Mouse (Mus musculus) spleen, adult 2 months (tissue): ENCODE measurements around the gene Whamm. TPM values are rescaled to one million over a fixed set of nuclear protein-coding genes. Genes with fewer than 3 reads are reported as not detected.
A peak's percentile ranks its signal among the peaks of the same experiment; 100 is the strongest.

Source experiments
- DNase-seq, 2 experiments: peaks; one replicate each; pipeline versions ENCODE4 v3.0.0 to v3.0.0-alpha.2; 2012 to 2021; ENCODE audit warnings: low spot score in 2 of 2, low read depth in 1 of 2
- H3K27ac ChIP-seq: fragments of 200-500 bp; 2 replicates; pipeline ENCODE4 v1.5.1; 2012; ENCODE audit warnings: low read length, inconsistent platforms; ENCODE audit not compliant: insufficient read depth
- H3K27me3 ChIP-seq: fragments of 200-500 bp; 2 replicates; pipeline ENCODE4 v1.6.1; 2012; ENCODE audit warnings: mild to moderate bottlenecking, moderate library complexity, low read length, inconsistent platforms; ENCODE audit not compliant: control insufficient read depth, insufficient read depth
- H3K36me3 ChIP-seq: fragments of 200-500 bp; 2 replicates; pipeline ENCODE4 v1.6.1; 2012; ENCODE audit warnings: mild to moderate bottlenecking, low read length, inconsistent platforms; ENCODE audit not compliant: control insufficient read depth, insufficient read depth
- H3K4me1 ChIP-seq: fragments of 200-500 bp; 2 replicates; pipeline ENCODE4 v1.6.1; 2011; ENCODE audit warnings: inconsistent platforms; ENCODE audit not compliant: control insufficient read depth, insufficient read depth, insufficient read length
- H3K4me3 ChIP-seq: fragments of 200-500 bp; 2 replicates; pipeline ENCODE4 v1.5.1; 2011; ENCODE audit warnings: mild to moderate bottlenecking, inconsistent platforms; ENCODE audit not compliant: insufficient read depth, insufficient read length; ENCODE audit errors: extremely low read depth
- CTCF ChIP-seq: fragments of 200-500 bp; IDR thresholded peaks from 2 replicates; pipeline ENCODE4 v1.5.1; 2011; ENCODE audit warnings: mild to moderate bottlenecking, inconsistent platforms; ENCODE audit not compliant: insufficient read depth, insufficient read length, insufficient replicate concordance; ENCODE audit errors: extremely low read depth
- POLR2A ChIP-seq: fragments of 200-500 bp; IDR thresholded peaks from 2 replicates; pipeline ENCODE4 v1.6.1; 2011; ENCODE audit warnings: low read depth, low read length, inconsistent platforms
- WGBS: fragments of 180-500 bp; shearing (Covaris S2); methylation state at CpG from one replicate; pipeline ENCODE4 v1.1.7; 2018; 5-methylcytosine and 5-hydroxymethylcytosine counted together
- polyA plus RNA-seq: library from polyadenylated mRNA; depleted of rRNA; stranded (reverse); fragments of >200 nt; gene quantifications from 2 replicates; pipeline ENCODE4 v1.2.3, GENCODE M21; 2012

The Whamm gene
- polyA plus RNA-seq, 1 experiment: 21.4 TPM

DNA sequence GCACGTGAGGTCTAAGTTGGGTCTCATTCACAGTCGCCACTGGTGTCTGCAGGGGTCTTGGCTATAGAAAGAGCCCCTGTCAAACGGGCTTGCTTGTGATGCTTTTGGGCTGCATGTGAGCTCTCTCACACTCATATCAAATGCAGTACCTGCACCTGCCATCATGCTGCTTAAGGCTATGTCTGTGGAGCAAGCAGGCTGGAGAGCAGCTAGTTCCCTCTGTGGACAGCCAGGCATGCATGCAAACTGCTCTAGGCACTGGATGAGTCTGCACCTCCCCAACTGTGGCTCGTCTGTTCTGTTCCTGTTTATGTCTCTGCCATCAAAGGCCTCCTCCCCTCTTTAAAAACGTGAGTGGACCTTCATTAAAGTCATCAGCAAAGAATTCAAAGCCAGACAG, 35.4 kb downstream of the Whamm start:
- H3K27me3 ChIP-seq: no peaks in the 10 kb centered on the region
- H3K27ac ChIP-seq: no peak overlapping the region
- H3K4me1 ChIP-seq: no peaks in the 10 kb centered on the region
- TF ChIP-seq CTCF (no peak), POLR2A (no peak)
- DNase-seq: no peak
- H3K36me3 ChIP-seq: no peaks in the 10 kb centered on the region
- WGBS: 54% methylated on average over 5 of the region's 5 CpGs
- H3K4me3 ChIP-seq: no peak overlapping the region

DNA sequence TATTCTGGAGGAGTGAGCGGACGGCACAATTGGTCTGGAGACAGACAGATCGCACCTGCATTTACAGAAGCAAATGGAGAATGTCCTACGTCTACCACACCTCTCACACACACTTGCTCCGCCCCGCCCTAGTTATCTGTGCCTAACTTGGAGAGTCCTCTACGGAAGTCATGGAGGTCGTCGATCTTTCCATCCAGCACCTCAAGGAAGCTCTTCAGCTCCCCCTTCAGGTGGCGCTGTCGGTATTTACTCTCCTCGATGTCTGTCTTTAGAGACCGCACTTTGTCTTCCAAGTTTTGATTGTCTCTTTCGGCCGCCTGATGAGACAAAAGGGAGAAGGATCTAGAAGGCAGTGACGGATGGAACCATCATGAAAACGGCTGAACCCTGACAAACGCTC, 39.1 kb downstream of the Whamm start:
- H3K27me3 ChIP-seq: no peaks in the 10 kb centered on the region
- no peak for DNase-seq
- H3K4me1 ChIP-seq: no peaks in the 10 kb centered on the region
- no peak overlapping the region for H3K27ac ChIP-seq
- TF ChIP-seq POLR2A (no peak), CTCF (no peak)
- no peak overlapping the region for H3K4me3 ChIP-seq
- no peaks in the 10 kb centered on the region for H3K36me3 ChIP-seq
- 61% methylated on average over 18 of the region's 18 CpGs for WGBS

- no peaks in the 10 kb centered on the region for H3K4me1 ChIP-seq
- H3K27ac ChIP-seq: no peak overlapping the region
- H3K36me3 ChIP-seq: no peaks in the 10 kb centered on the region
- no peaks in the 10 kb centered on the region for H3K27me3 ChIP-seq
- TF ChIP-seq CTCF: no peak
- TF ChIP-seq POLR2A: no peak
- DNase-seq: no peak
- WGBS: 90% methylated on average over 13 of the region's 13 CpGs
- no peak overlapping the region for H3K4me3 ChIP-seq
These were observed 42.0 kb downstream of the Whamm start for GRCm38 (mm10) chr7:81612856-81613635.

- no peaks in the 10 kb centered on the region for H3K27me3 ChIP-seq
- DNase-seq: no peak
- no peaks in the 10 kb centered on the region for H3K4me1 ChIP-seq
- H3K4me3 ChIP-seq: no peak overlapping the region
- H3K36me3 ChIP-seq: no peaks in the 10 kb centered on the region
- no peak overlapping the region for H3K27ac ChIP-seq
- 82% methylated on average over 9 of the region's 9 CpGs for WGBS
- TF ChIP-seq CTCF: no peak
- TF ChIP-seq POLR2A: no peak
These were observed 44.0 kb downstream of the Whamm start for GRCm38 (mm10) chr7:81615031-81615430.

DNA sequence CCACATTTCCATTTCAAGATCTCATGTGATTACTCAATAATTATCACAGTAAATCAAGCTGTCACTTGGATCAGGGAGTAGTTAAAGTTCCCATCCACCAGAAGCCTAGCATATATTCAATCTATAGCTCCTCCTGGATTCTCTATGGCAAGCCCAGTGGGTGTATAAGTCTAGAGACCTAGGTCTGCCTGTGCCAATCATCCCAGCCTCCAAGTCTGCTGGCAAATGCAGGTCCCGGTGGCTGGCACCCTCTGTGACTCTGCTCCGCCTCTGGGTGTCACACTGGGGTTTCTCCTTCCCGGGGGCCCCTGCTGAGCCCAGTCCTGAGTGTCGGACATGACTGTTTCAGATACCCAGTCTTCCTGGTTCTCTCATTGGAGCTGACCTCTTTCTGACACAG, 51.7 kb downstream of the Whamm start:
- H3K4me1 ChIP-seq: no peaks in the 10 kb centered on the region
- no peak for TF ChIP-seq CTCF
- H3K36me3 ChIP-seq: no peaks in the 10 kb centered on the region
- 75% methylated on average over 4 of the region's 4 CpGs for WGBS
- no peaks in the 10 kb centered on the region for H3K27me3 ChIP-seq
- H3K4me3 ChIP-seq: no peak overlapping the region
- no peak overlapping the region for H3K27ac ChIP-seq
- DNase-seq: no peak

- TF ChIP-seq POLR2A (no peak), CTCF (no peak)
- no peak for DNase-seq
- WGBS: 90% methylated on average over 6 of the region's 6 CpGs
These were observed 52.7 kb downstream of the Whamm start for GRCm38 (mm10) chr7:81623767-81624166.

GRCm38 (mm10) chr7:81626460-81626859, 55.4 kb downstream of the Whamm start:
- 72% methylated on average over 2 of the region's 2 CpGs for WGBS
- Histone ChIP-seq H3K27ac (no peak overlapping the region), H3K27me3 (no peaks in the 10 kb centered on the region), H3K4me1 (no peaks in the 10 kb centered on the region), H3K4me3 (no peak overlapping the region), H3K36me3 (no peaks in the 10 kb centered on the region)
- DNase-seq: peak in 1 of 2 experiments; percentile 9
- peak; percentile 7; the same call in 1 of the 2 replicates for TF ChIP-seq CTCF
- TF ChIP-seq POLR2A: no peak

More at GRCm38 (mm10) chr7:81623767-81624166, 52.7 kb downstream of the Whamm start:
- Histone ChIP-seq H3K27ac (no peak overlapping the region), H3K36me3 (no peaks in the 10 kb centered on the region), H3K27me3 (no peaks in the 10 kb centered on the region), H3K4me3 (no peak overlapping the region), H3K4me1 (no peaks in the 10 kb centered on the region)
